ENCODE assay signal across 19 mouse cellular contexts in the genomic region with DNA sequence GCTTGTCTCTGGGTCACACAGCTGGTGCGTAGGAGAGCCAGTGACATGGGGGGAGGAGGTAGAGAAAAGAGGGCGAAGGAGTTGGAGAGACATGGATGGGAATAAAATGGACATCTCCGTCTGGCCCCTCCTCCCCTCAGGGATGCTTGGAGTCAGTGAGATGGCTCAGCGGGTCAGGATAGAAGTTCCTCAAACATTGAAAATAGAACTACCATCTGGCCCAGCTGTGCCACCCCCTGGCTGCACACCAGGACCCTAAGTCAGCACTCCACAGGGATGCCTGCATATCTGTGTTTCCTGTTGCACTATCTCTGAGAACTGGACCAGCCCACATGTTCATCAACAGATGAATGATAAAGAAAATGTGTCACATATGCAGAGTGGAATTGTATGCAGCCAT.
"Had no signal": no experiment of that assay in that cellular context is flagged by ENCODE, and none has a peak within 500 bp of the region (broad histone marks: within the 10 kb centered on the region; RNA-seq: fewer than 3 reads in every experiment).

No protein-coding gene starts in this region.

- DNase-seq: liver, postnatal 0 days; lung, adult 2 months; lung, postnatal 14 days; lung, postnatal 36 days; midbrain, embryonic 14.5 days; retina, postnatal 1 day; right cerebral cortex, adult 18-20 months; right cerebral cortex, postnatal 14 days; thymus, adult 2 months; thymus, postnatal 25 days; thymus, postnatal 4 days had no signal

- H3K4me1 ChIP-seq: lung, embryonic 15.5 days; neural tube, embryonic 15.5 days; stomach, embryonic 15.5 days had no signal

- H3K4me3 ChIP-seq: lung, embryonic 15.5 days; midbrain, embryonic 10.5 days; midbrain, embryonic 12.5 days; myocyte; neural tube, embryonic 13.5 days; neural tube, embryonic 15.5 days; stomach, embryonic 15.5 days had no signal

- H3K27ac ChIP-seq: lung, embryonic 15.5 days; midbrain, embryonic 10.5 days; midbrain, embryonic 12.5 days; neural tube, embryonic 13.5 days; neural tube, embryonic 15.5 days; stomach, embryonic 15.5 days; stomach, postnatal 0 days had no signal
